Mouse (Mus musculus) liver, embryonic 14.5 days (tissue): ENCODE measurements around the gene Pard6b. TPM values are rescaled to one million over a fixed set of nuclear protein-coding genes. Genes with fewer than 3 reads are reported as not detected.

Experiments used
- ATAC-seq: fragments of 200-750 bp; cut with Nextera tagmentation; 2 replicates; pipeline ENCODE4 v1.8.0; 2017; ENCODE audit warnings: moderate number of reproducible peaks, mild to moderate bottlenecking, moderate library complexity; ENCODE audit not compliant: insufficient read depth
- DNase-seq, 3 experiments: peaks; one replicate each; pipeline ENCODE4 v3.0.0-alpha.2; 2012 to 2013; ENCODE audit warnings: low read depth in 3 of 3, low spot score in 3 of 3
- H3K27ac ChIP-seq: fragments of 300-500 bp; sonication (generic); 2 replicates; pipeline ENCODE4 v1.5.1; 2014; ENCODE audit warnings: moderate library complexity, mild to moderate bottlenecking, control low read depth, inconsistent platforms
- H3K27me3 ChIP-seq: fragments of 300-500 bp; sonication (generic); 2 replicates; pipeline ENCODE4 v1.6.1; 2014; ENCODE audit warnings: mild to moderate bottlenecking, low read length, moderate library complexity; ENCODE audit not compliant: control insufficient read depth, insufficient read depth
- H3K36me3 ChIP-seq: fragments of 300-500 bp; sonication (generic); replicated peaks from 2 replicates; pipeline ENCODE4 v1.6.1; 2014; ENCODE audit warnings: low read depth; ENCODE audit not compliant: control insufficient read depth, insufficient read depth
- H3K4me1 ChIP-seq, 2 experiments: fragments of 200-500 bp in 1 of 2; fragments of 300-500 bp in 1 of 2; sonication (generic) in 1 of 2; replicated peaks; 2 replicates each; pipeline ENCODE4 v1.6.1; 2012 to 2014; ENCODE audit warnings: antibody characterized with exemption in 1 of 2, inconsistent platforms in 1 of 2, low read length in 1 of 2; ENCODE audit not compliant: control insufficient read depth in 2 of 2, insufficient read depth in 2 of 2
- H3K4me2 ChIP-seq: fragments of 300-500 bp; sonication (generic); 2 replicates; pipeline ENCODE4 v1.6.1; 2014; ENCODE audit warnings: low read depth, mild to moderate bottlenecking, control low read depth, moderate library complexity
- H3K4me3 ChIP-seq, 2 experiments: fragments of 200-500 bp in 1 of 2; fragments of 300-500 bp in 1 of 2; sonication (generic) in 1 of 2; 2 replicates each; pipeline ENCODE4 v1.5.1; 2012 to 2014; ENCODE audit warnings: low read depth in 2 of 2, low read length in 2 of 2, mild to moderate bottlenecking in 2 of 2, control low read depth in 1 of 2, inconsistent platforms in 1 of 2, moderate library complexity in 1 of 2; ENCODE audit not compliant: insufficient read depth in 1 of 2
- H3K9ac ChIP-seq: fragments of 300-500 bp; sonication (generic); replicated peaks from 2 replicates; pipeline ENCODE4 v1.6.1; 2014; ENCODE audit warnings: mild to moderate bottlenecking, control low read depth, moderate library complexity
- H3K9me3 ChIP-seq: fragments of 300-500 bp; sonication (generic); 2 replicates; pipeline ENCODE4 v1.6.1; 2016; ENCODE audit warnings: low read length, mixed read lengths; ENCODE audit not compliant: control insufficient read depth
- CTCF ChIP-seq: IDR thresholded peaks from 2 replicates; pipeline ENCODE4 v1.5.1; 2016; ENCODE audit warnings: antibody characterized with exemption, low read depth, control low read depth
- EP300 ChIP-seq: IDR thresholded peaks from 2 replicates; pipeline ENCODE4 v1.6.1; 2016; ENCODE audit warnings: antibody characterized with exemption, low read depth
- WGBS: fragments of 180-500 bp; shearing (Covaris S2); extraction: QIAGEN DNeasy Blood & Tissue Kit; methylation state at CpG from one replicate; pipeline ENCODE4 v1.1.7; 2014; ENCODE audit not compliant: insufficient replicate concordance; 5-methylcytosine and 5-hydroxymethylcytosine counted together
- polyA plus RNA-seq, 2 experiments: library from polyadenylated mRNA; depleted of rRNA in 1 of 2; stranded (reverse) in 1 of 2; unstranded in 1 of 2; fragments of >200 nt; fragmentation: Nextera tagmentation in 1 of 2; extraction: Ambion mirVana in 1 of 2; gene quantifications; 2 replicates each; pipeline versions ENCODE4 v1.2.1 to v1.2.3; 2012 to 2014

The Pard6b gene
- polyA plus RNA-seq, 2 experiments: 1.8 to 2.2 TPM

GRCm38 (mm10) chr2:168117147-168117546 is 36.3 kb downstream of the Pard6b start:
- H3K9me3 ChIP-seq: no peaks in the 10 kb centered on the region
- no peaks in the 10 kb centered on the region for H3K27me3 ChIP-seq
- H3K9ac ChIP-seq: peak overlapping the region; percentile 42
- H3K4me3 ChIP-seq: peak overlapping the region; percentile 48 to 50
- peaks cover 2 to 8% of the 10 kb centered on the region in 2 experiments; a peak in 1 of 4 replicates for H3K4me1 ChIP-seq
- H3K36me3 ChIP-seq: no peaks in the 10 kb centered on the region
- peak overlapping the region; percentile 69 for H3K4me2 ChIP-seq
- WGBS: under 1% methylated on average over 37 of the region's 37 CpGs
- peak; percentile 71 for TF ChIP-seq CTCF
- no peak for TF ChIP-seq EP300
- ATAC-seq (peak; percentile 62), DNase-seq (peak in 1 of 3 experiments; percentile 35)
- no peak overlapping the region for H3K27ac ChIP-seq

- H3K4me1 ChIP-seq: peaks cover 2 to 8% of the 10 kb centered on the region in 2 experiments; a peak in 1 of 4 replicates
- peak overlapping the region; percentile 48 to 50 for H3K4me3 ChIP-seq
- no peak for TF ChIP-seq EP300
- no peak for TF ChIP-seq CTCF
- DNase-seq (no peak), ATAC-seq (peak; percentile 29; the same call in 1 of the 2 replicates)
- peak overlapping the region; percentile 42 for H3K9ac ChIP-seq
- H3K9me3 ChIP-seq: no peaks in the 10 kb centered on the region
- H3K4me2 ChIP-seq: peak overlapping the region; percentile 69
- WGBS: 4% methylated on average over 13 of the region's 13 CpGs
- H3K36me3 ChIP-seq: no peaks in the 10 kb centered on the region
- no peaks in the 10 kb centered on the region for H3K27me3 ChIP-seq
- H3K27ac ChIP-seq: no peak overlapping the region
Measured at GRCm38 (mm10) chr2:168117553-168117952, 36.7 kb downstream of the Pard6b start.

GRCm38 (mm10) chr2:168117967-168118366 is 37.2 kb downstream of the Pard6b start:
- Histone ChIP-seq H3K27me3 (no peaks in the 10 kb centered on the region), H3K36me3 (no peaks in the 10 kb centered on the region), H3K4me2 (no peak overlapping the region), H3K4me1 (peaks cover 2 to 8% of the 10 kb centered on the region in 2 experiments; a peak in 1 of 4 replicates), H3K9me3 (no peaks in the 10 kb centered on the region), H3K27ac (no peak overlapping the region), H3K4me3 (no peak overlapping the region), H3K9ac (no peak overlapping the region)
- TF ChIP-seq EP300: no peak
- TF ChIP-seq CTCF: no peak
- WGBS: 56% methylated on average over 16 of the region's 16 CpGs
- DNase-seq (no peak), ATAC-seq (no peak)

DNA sequence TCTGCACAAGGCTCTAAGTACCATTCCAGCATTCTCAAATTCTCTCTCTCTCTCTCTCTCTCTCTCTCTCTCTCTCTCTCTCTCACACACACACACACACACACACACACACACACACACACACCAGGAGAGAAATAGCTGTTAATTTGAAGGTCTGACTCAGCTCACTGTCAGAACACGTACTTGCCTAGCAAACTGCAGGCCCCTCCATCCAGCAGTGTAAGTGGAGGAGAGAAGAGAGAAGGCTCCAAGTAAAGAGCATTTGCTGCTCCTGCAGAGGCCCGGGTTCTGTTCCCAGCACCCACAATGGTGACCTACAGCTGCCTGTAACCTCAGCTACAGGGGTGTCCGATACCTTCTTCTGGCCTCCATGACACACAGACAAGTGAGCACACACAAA is 37.7 kb downstream of the Pard6b start:
- Histone ChIP-seq H3K4me3 (no peak overlapping the region), H3K27ac (no peak overlapping the region), H3K9ac (no peak overlapping the region), H3K4me2 (no peak overlapping the region), H3K9me3 (no peaks in the 10 kb centered on the region), H3K4me1 (peaks cover 2 to 7% of the 10 kb centered on the region in 2 experiments; a peak in 1 of 4 replicates), H3K36me3 (no peaks in the 10 kb centered on the region), H3K27me3 (no peaks in the 10 kb centered on the region)
- no peak for ATAC-seq
- DNase-seq: no peak
- 82% methylated on average over 3 of the region's 3 CpGs for WGBS
- TF ChIP-seq EP300 (no peak), CTCF (no peak)

DNA sequence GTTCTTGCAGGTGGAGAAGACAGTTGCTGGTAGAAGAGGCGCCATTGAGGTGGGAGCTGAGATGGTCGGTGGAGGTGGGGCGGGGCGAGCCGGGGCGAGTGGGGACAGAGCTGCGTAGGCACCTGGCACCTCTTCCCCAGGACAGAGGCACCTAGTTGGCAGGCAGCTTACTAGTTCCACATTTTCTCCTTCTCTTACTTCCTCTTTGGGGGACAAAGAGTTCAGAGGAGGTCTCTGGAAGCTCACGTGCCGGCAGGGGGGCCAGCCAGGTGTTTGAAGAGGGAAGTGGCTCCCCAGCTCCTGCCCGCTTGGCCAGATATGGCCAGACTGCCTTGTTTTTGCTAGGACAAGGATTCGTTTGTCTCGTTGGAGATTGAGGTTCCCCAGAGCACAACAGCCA is 38.3 kb downstream of the Pard6b start:
- H3K4me2 ChIP-seq: no peak overlapping the region
- H3K9me3 ChIP-seq: no peaks in the 10 kb centered on the region
- ATAC-seq (no peak), DNase-seq (no peak)
- H3K27me3 ChIP-seq: no peaks in the 10 kb centered on the region
- H3K27ac ChIP-seq: no peak overlapping the region
- H3K36me3 ChIP-seq: no peaks in the 10 kb centered on the region
- no peak overlapping the region for H3K9ac ChIP-seq
- WGBS: 33% methylated on average over 12 of the region's 12 CpGs
- H3K4me3 ChIP-seq: no peak overlapping the region
- TF ChIP-seq CTCF (no peak), EP300 (no peak)
- peaks cover 2 to 5% of the 10 kb centered on the region in 2 experiments; a peak in 1 of 4 replicates for H3K4me1 ChIP-seq
